In genomic region chr7:92624488-92624887, GRCm38 (mm10) we compare ENCODE assay signal across 15 mouse cellular contexts. TPM values are rescaled to one million over a fixed set of nuclear protein-coding genes. Genes with fewer than 3 reads are reported as not detected.
DNase-seq lines count a peak whose midpoint lies in the region; ATAC-seq and TF ChIP-seq lines count a peak whose summit lies in the region.
"Had no signal": no experiment of that assay in that cellular context is flagged by ENCODE, and none has a peak within 500 bp of the region (broad histone marks: within the 10 kb centered on the region; RNA-seq: fewer than 3 reads in every experiment).

No protein-coding gene starts in this region.

- peak; percentile 73 for ATAC-seq in megakaryocyte progenitor cell, adult 5-6 weeks (replicated peaks; ENCODE audit: poor library complexity)

- H3K27ac ChIP-seq in layer of hippocampus, adult 2 months, result no peak overlapping the region
- H3K27ac ChIP-seq: limb, embryonic 15.5 days had no signal

- TF ChIP-seq CTCF in layer of hippocampus, adult 2 months (conservative IDR thresholded peaks at IDR 0.05), result peak; percentile 68
- TF ChIP-seq CTCF in E14TG2a.4 (conservative IDR thresholded peaks at IDR 0.05; ENCODE audit: low read length), result peak; percentile 12

- no peaks in the 10 kb centered on the region for H3K9me3 ChIP-seq in E14TG2a.4 (ENCODE audit: low read length)
- H3K9me3 ChIP-seq: limb, embryonic 15.5 days had no signal

- no peaks in the 10 kb centered on the region for H3K4me1 ChIP-seq in E14TG2a.4 (replicated peaks; ENCODE audit: low read depth, low read length)
- H3K4me1 ChIP-seq: limb, embryonic 15.5 days had no signal

- H3K27me3 ChIP-seq in E14TG2a.4 (ENCODE audit: insufficient read depth, low read length), result no peaks in the 10 kb centered on the region
- H3K27me3 ChIP-seq: limb, embryonic 15.5 days had no signal

- no peaks in the 10 kb centered on the region for H3K36me3 ChIP-seq in E14TG2a.4 (ENCODE audit: insufficient read depth, low read length)
- H3K36me3 ChIP-seq: limb, embryonic 15.5 days had no signal

- no peak overlapping the region for H3K4me3 ChIP-seq in layer of hippocampus, adult 2 months
- H3K4me3 ChIP-seq in E14TG2a.4 (replicated peaks; ENCODE audit: low read length), result no peak overlapping the region
- H3K4me3 ChIP-seq: limb, embryonic 15.5 days had no signal

- DNase-seq in layer of hippocampus, adult 2 months (ENCODE audit: low spot score in 2 of 2), result no peak
- DNase-seq in layer of hippocampus, adult 9-10 months (ENCODE audit: low spot score), result no peak
- DNase-seq in CD4-positive helper T cell, adult 2 months (ENCODE audit: low read depth, low spot score), result peak; percentile 24
- no peak for DNase-seq in adrenal gland, postnatal 25 days
- DNase-seq in testis, postnatal 14 days (ENCODE audit: low spot score), result no peak
- no peak for DNase-seq in layer of hippocampus, adult 8-10 months (ENCODE audit: low spot score in 2 of 2)
- DNase-seq: cerebellum, postnatal 36 days; heart, adult 18-20 months; heart, postnatal 36 days; kidney, adult 9 months; lung, postnatal 4 days; spleen, adult 18-20 months had no signal

RNA-seq across cellular contexts. Expression of gene Ankrd42, which starts 12.5 kb away (rescaled TPM):
- total RNA-seq in layer of hippocampus, adult 2 months (2021), result 10 to 100 TPM; 18.6 to 19.8 TPM
- total RNA-seq in megakaryocyte progenitor cell, adult 5-6 weeks (2015), result 0.07 TPM in 1 of 2 replicates, not detected in the other
- 0.20 TPM in 1 of 2 replicates, not detected in the other for total RNA-seq in megakaryocyte progenitor cell, adult 5-6 weeks (2017)
- 9.5 and 9.7 TPM in 2 replicates for total RNA-seq in adrenal gland, postnatal 25 days (2021)
- total RNA-seq in layer of hippocampus, adult 8-10 months (2022), result 10 to 100 TPM; 17.3 to 20.5 (median 18.7) TPM

RNA-seq across cellular contexts. Expression of gene Pcf11, which starts 45.2 kb away (rescaled TPM):
- 10 to 100 TPM; 59.0 to 67.0 TPM for total RNA-seq in layer of hippocampus, adult 2 months (2021)
- total RNA-seq in megakaryocyte progenitor cell, adult 5-6 weeks (2015), result 89.8 and 91.8 TPM in 2 replicates
- total RNA-seq in megakaryocyte progenitor cell, adult 5-6 weeks (2017), result 59.3 and 71.4 TPM in 2 replicates
- 63.6 and 65.1 TPM in 2 replicates for total RNA-seq in adrenal gland, postnatal 25 days (2021)
- 10 to 100 TPM; 58.7 to 71.1 (median 63.8) TPM for total RNA-seq in layer of hippocampus, adult 8-10 months (2022)
